Mouse (Mus musculus) CH12.LX (cell line): ENCODE measurements at regions not wholly inside any gene's neighbourhood (a gene's known extent, or its start where the extent isn't known, plus 50 kb on each side); places are given as distances from the start of the nearest gene placed in this dataset.

ENCODE experiments used
- DNase-seq: peaks from one replicate; pipeline ENCODE4 v3.0.0-alpha.2; 2013; ENCODE audit errors: extremely low read depth
- H3K27ac ChIP-seq: 2 replicates; pipeline ENCODE4 v1.5.1; 2012; ENCODE audit warnings: low read depth, mild to moderate bottlenecking, control low read depth, moderate library complexity; ENCODE audit not compliant: insufficient read depth
- H3K27me3 ChIP-seq: replicated peaks from 2 replicates; pipeline ENCODE3; 2012; ENCODE audit warnings: inconsistent platforms
- H3K36me3 ChIP-seq, 2 experiments: replicated peaks in 1 of 2; 2 replicates each; pipeline versions ENCODE3 to v1.6.1; 2012; ENCODE audit warnings: inconsistent platforms in 1 of 2, low read length in 1 of 2, mild to moderate bottlenecking in 1 of 2, mixed read lengths in 1 of 2, moderate library complexity in 1 of 2; ENCODE audit not compliant: control insufficient read depth in 1 of 2, insufficient read depth in 1 of 2
- H3K4me1 ChIP-seq, 2 experiments: 2 replicates each; pipeline ENCODE4 v1.6.1; 2012; ENCODE audit warnings: inconsistent platforms in 1 of 2, moderate library complexity in 1 of 2; ENCODE audit not compliant: insufficient read depth in 2 of 2, control insufficient read depth in 1 of 2
- H3K4me2 ChIP-seq: 2 replicates; pipeline ENCODE4 v1.6.1; 2012; ENCODE audit warnings: low read depth, mild to moderate bottlenecking, control low read depth; ENCODE audit not compliant: poor library complexity, insufficient read depth, severe bottlenecking
- H3K4me3 ChIP-seq, 3 experiments: fragments of 150-350 bp in 1 of 3; sonication (generic) in 1 of 3; replicated peaks in 1 of 3; 2 replicates each; pipeline versions ENCODE3 to v1.5.1; 2011 to 2012; ENCODE audit warnings: low read depth in 2 of 3, low read length in 2 of 3, mild to moderate bottlenecking in 2 of 3, moderate library complexity in 2 of 3, control low read depth in 1 of 3, improper control_type of control experiment in 1 of 3, inconsistent platforms in 1 of 3, mixed read lengths in 1 of 3; ENCODE audit not compliant: poor library complexity in 1 of 3
- H3K79me2 ChIP-seq: replicated peaks from 2 replicates; pipeline ENCODE4 v1.6.1; 2012; ENCODE audit warnings: mild to moderate bottlenecking, moderate library complexity; ENCODE audit not compliant: control insufficient read depth, poor library complexity, insufficient read depth, severe bottlenecking; ENCODE audit errors: extremely low read depth
- H3K9ac ChIP-seq: 2 replicates; pipeline ENCODE4 v1.6.1; 2012; ENCODE audit warnings: low read depth, mild to moderate bottlenecking, control low read depth, moderate library complexity; ENCODE audit not compliant: insufficient read depth
- H3K9me3 ChIP-seq: replicated peaks from 2 replicates; pipeline ENCODE3; 2012; ENCODE audit warnings: low read length, inconsistent platforms, mixed read lengths
- BHLHE40 ChIP-seq: IDR thresholded peaks from 2 replicates; pipeline ENCODE4 v1.6.1; 2011; ENCODE audit warnings: mild to moderate bottlenecking, low read depth, low read length, improper control_type of control experiment
- EP300 ChIP-seq: IDR thresholded peaks from 2 replicates; pipeline ENCODE4 v1.6.1; 2011; ENCODE audit warnings: low read length, improper control_type of control experiment
- GABPA ChIP-seq: IDR thresholded peaks from 2 replicates; pipeline ENCODE4 v1.6.1; 2012; ENCODE audit warnings: low read depth, low read length, improper control_type of control experiment, inconsistent platforms; ENCODE audit not compliant: insufficient replicate concordance
- HCFC1 ChIP-seq: IDR thresholded peaks from 2 replicates; pipeline ENCODE4 v1.6.1; 2012; ENCODE audit warnings: low read depth, mild to moderate bottlenecking, inconsistent platforms, low read length, improper control_type of control experiment
- MXI1 ChIP-seq: IDR thresholded peaks from 2 replicates; pipeline ENCODE4 v1.6.1; 2011; ENCODE audit warnings: mild to moderate bottlenecking, low read depth, low read length, improper control_type of control experiment
- MYC ChIP-seq: IDR thresholded peaks from 2 replicates; pipeline ENCODE4 v1.6.1; 2011; ENCODE audit warnings: low read depth, mild to moderate bottlenecking, improper control_type of control experiment, low read length
- NELFE ChIP-seq: IDR thresholded peaks from 2 replicates; pipeline ENCODE4 v1.6.1; 2011; ENCODE audit warnings: low read depth, low read length, improper control_type of control experiment
- RCOR1 ChIP-seq: conservative IDR thresholded peaks from 2 replicates; pipeline ENCODE4 v1.6.1; 2012; ENCODE audit warnings: low read depth, mild to moderate bottlenecking, inconsistent platforms, low read length, improper control_type of control experiment
- SIN3A ChIP-seq: IDR thresholded peaks from 2 replicates; pipeline ENCODE4 v1.6.1; 2012; ENCODE audit warnings: low read length, improper control_type of control experiment, inconsistent platforms
- TCF12 ChIP-seq: IDR thresholded peaks from 2 replicates; pipeline ENCODE4 v1.6.1; 2014; ENCODE audit warnings: low read depth, mild to moderate bottlenecking, inconsistent platforms, low read length, improper control_type of control experiment
- UBTF ChIP-seq: IDR thresholded peaks from 2 replicates; pipeline ENCODE4 v1.6.1; 2012; ENCODE audit warnings: low read depth, mild to moderate bottlenecking, inconsistent platforms, low read length, improper control_type of control experiment, moderate library complexity
- ZC3H11A ChIP-seq: IDR thresholded peaks from 2 replicates; pipeline ENCODE4 v1.6.1; 2012; ENCODE audit warnings: low read depth, mild to moderate bottlenecking, inconsistent platforms, low read length, improper control_type of control experiment
- ZKSCAN1 ChIP-seq: IDR thresholded peaks from 2 replicates; pipeline ENCODE4 v1.6.1; 2012; ENCODE audit warnings: low read depth, inconsistent platforms, low read length, improper control_type of control experiment, borderline replicate concordance
- ZMIZ1 ChIP-seq: IDR thresholded peaks from 2 replicates; pipeline ENCODE4 v1.6.1; 2012; ENCODE audit warnings: low read depth, mild to moderate bottlenecking, inconsistent platforms, low read length, improper control_type of control experiment
- ZNF384 ChIP-seq: IDR thresholded peaks from 2 replicates; pipeline ENCODE4 v1.6.1; 2012; ENCODE audit warnings: low read depth, low read length, improper control_type of control experiment, inconsistent platforms
- dilution Hi-C: fragments of 300-500 bp; cut with MboI; formaldehyde crosslinking; loops from 2 replicates; pipeline ENCODE4 v1.14.3; 2020; ENCODE audit warnings: low sequenced_read_pairs; ENCODE audit not compliant: extremely low pct_unique_long_range_greater_than_20kb, extremely low pct_ligation_motif_present
- in situ Hi-C: fragments of 300-500 bp; cut with MboI; formaldehyde crosslinking; loops from 3 replicates; pipeline ENCODE4 v1.14.3; 2019; ENCODE audit warnings: low sequenced_read_pairs, low pct_ligation_motif_present, low pct_unique_long_range_greater_than_20kb, mixed read lengths

- no peak for TF ChIP-seq ZKSCAN1
- no peak for TF ChIP-seq BHLHE40
- TF ChIP-seq ZC3H11A = no peak
- TF ChIP-seq MXI1 = no peak
- no peak for TF ChIP-seq ZMIZ1
- no peak for TF ChIP-seq SIN3A
- no peak for TF ChIP-seq HCFC1
- TF ChIP-seq ZNF384 = no peak
- TF ChIP-seq TCF12 = no peak
- TF ChIP-seq NELFE = no peak
- no peak for TF ChIP-seq UBTF
- no peak for TF ChIP-seq GABPA
- Histone ChIP-seq H3K9me3 (no peaks in the 10 kb centered on the region), H3K9ac (no peak overlapping the region), H3K4me1 (no peaks in the 10 kb centered on the region), H3K4me2 (no peak overlapping the region), H3K79me2 (no peaks in the 10 kb centered on the region), H3K4me3 (no peak overlapping the region), H3K36me3 (no peaks in the 10 kb centered on the region), H3K27ac (no peak overlapping the region), H3K27me3 (no peaks in the 10 kb centered on the region)
- in situ Hi-C loops (no loop called here), dilution Hi-C loops (no loop called here)
- no peak for DNase-seq
These were observed 183.7 kb upstream of the Dnajc19 start for GRCm38 (mm10) chr3:34264811-34265210.

- H3K27me3 ChIP-seq = no peaks in the 10 kb centered on the region
- H3K79me2 ChIP-seq = no peaks in the 10 kb centered on the region
- H3K9me3 ChIP-seq = no peaks in the 10 kb centered on the region
- no peaks in the 10 kb centered on the region for H3K4me1 ChIP-seq
- DNase-seq = no peak
- no peak overlapping the region for H3K27ac ChIP-seq
- H3K9ac ChIP-seq = no peak overlapping the region
- TF ChIP-seq RCOR1 (no peak), EP300 (no peak)
- in situ Hi-C loops (no loop called here), dilution Hi-C loops (no loop called here)
- no peak overlapping the region for H3K4me3 ChIP-seq
- no peaks in the 10 kb centered on the region for H3K36me3 ChIP-seq
- no peak overlapping the region for H3K4me2 ChIP-seq
These were observed 171.7 kb upstream of the Dnajc19 start for GRCm38 (mm10) chr3:34252730-34253337.

DNA sequence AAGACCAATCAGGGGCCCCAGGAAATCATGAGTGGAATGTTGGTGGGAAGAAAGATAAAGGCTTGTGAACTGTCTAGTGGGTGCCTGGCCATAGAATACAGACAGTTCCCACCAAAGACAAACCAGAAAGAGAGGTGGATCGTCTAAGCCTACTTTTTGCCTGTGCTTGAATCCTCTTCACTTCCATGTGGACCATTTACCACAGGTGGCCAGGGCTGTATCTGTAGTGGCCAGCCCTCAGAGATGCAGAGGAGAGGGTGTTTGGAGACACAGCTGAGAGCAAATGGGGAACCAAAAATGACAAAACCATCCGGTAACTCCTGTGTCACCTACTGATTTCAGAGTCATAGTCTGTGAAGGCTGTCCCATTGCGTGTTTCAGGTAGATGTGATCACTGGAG is 161.0 kb upstream of the Dnajc19 start:
- no peaks in the 10 kb centered on the region for H3K27me3 ChIP-seq
- in situ Hi-C loops (no loop called here), dilution Hi-C loops (no loop called here)
- no peaks in the 10 kb centered on the region for H3K4me1 ChIP-seq
- H3K9me3 ChIP-seq = no peaks in the 10 kb centered on the region
- no peak overlapping the region for H3K9ac ChIP-seq
- no peak for DNase-seq
- H3K27ac ChIP-seq = no peak overlapping the region
- H3K4me3 ChIP-seq = no peak overlapping the region
- TF ChIP-seq BHLHE40 = no peak
- no peak for TF ChIP-seq HCFC1
- no peak for TF ChIP-seq MYC
- H3K79me2 ChIP-seq = no peaks in the 10 kb centered on the region
- no peak overlapping the region for H3K4me2 ChIP-seq
- no peaks in the 10 kb centered on the region for H3K36me3 ChIP-seq
